Mouse (Mus musculus) hindbrain, embryonic 10.5 days (tissue): ENCODE results near the gene Rbm26. TPM values are rescaled to one million over a fixed set of nuclear protein-coding genes. Genes with fewer than 3 reads are reported as not detected.

Source experiments
- DNase-seq: peaks from one replicate; pipeline ENCODE4 v3.0.0-alpha.2; 2017; ENCODE audit warnings: low spot score
- H3K27ac ChIP-seq: fragments of 300-500 bp; sonication (generic); 2 replicates; pipeline ENCODE4 v1.5.1; 2016; ENCODE audit warnings: mild to moderate bottlenecking, moderate library complexity
- H3K27me3 ChIP-seq: fragments of 300-500 bp; sonication (generic); 2 replicates; pipeline ENCODE4 v1.6.1; 2016; ENCODE audit warnings: mild to moderate bottlenecking; ENCODE audit not compliant: poor library complexity, insufficient read depth, severe bottlenecking
- H3K36me3 ChIP-seq: fragments of 300-500 bp; sonication (generic); 2 replicates; pipeline ENCODE4 v1.6.1; 2016; ENCODE audit warnings: mild to moderate bottlenecking, moderate library complexity
- H3K4me1 ChIP-seq: fragments of 300-500 bp; sonication (generic); replicated peaks from 2 replicates; pipeline ENCODE4 v1.6.1; 2016; ENCODE audit warnings: mild to moderate bottlenecking
- H3K4me3 ChIP-seq: fragments of 300-500 bp; sonication (generic); 2 replicates; pipeline ENCODE4 v1.5.1; 2016; ENCODE audit warnings: mild to moderate bottlenecking, moderate library complexity
- H3K9me3 ChIP-seq: fragments of 300-500 bp; sonication (generic); 2 replicates; pipeline ENCODE4 v1.6.1; 2016; ENCODE audit warnings: mild to moderate bottlenecking, moderate library complexity
- WGBS: fragments of 180-500 bp; shearing (Covaris S2); methylation state at CpG from one replicate; pipeline ENCODE4 v1.1.7; 2016; 5-methylcytosine and 5-hydroxymethylcytosine counted together
- polyA plus RNA-seq: library from polyadenylated mRNA; unstranded; fragments of >200 nt; fragmentation: Nextera tagmentation; extraction: Ambion mirVana; gene quantifications from 2 replicates; pipeline ENCODE4 v1.2.1, GENCODE M21; 2016

Rbm26 gene
- polyA plus RNA-seq, 1 experiment from 2014 or later: 24.9 TPM

GRCm38 (mm10) chr14:105161334-105161733 lies 15.8 kb downstream of the Rbm26 start:
- 0 out of 2 replicates have a peak, but pooled peaks cover 4% of the 10 kb centered on the region for H3K4me1 ChIP-seq
- no peak overlapping the region for H3K4me3 ChIP-seq
- no peak for DNase-seq
- H3K27me3 ChIP-seq: no peaks in the 10 kb centered on the region
- 98% methylated on average over 1 of the region's 1 CpGs for WGBS
- no peak overlapping the region for H3K27ac ChIP-seq
- H3K9me3 ChIP-seq: no peaks in the 10 kb centered on the region
- H3K36me3 ChIP-seq: peaks cover 35% of the 10 kb centered on the region

DNA sequence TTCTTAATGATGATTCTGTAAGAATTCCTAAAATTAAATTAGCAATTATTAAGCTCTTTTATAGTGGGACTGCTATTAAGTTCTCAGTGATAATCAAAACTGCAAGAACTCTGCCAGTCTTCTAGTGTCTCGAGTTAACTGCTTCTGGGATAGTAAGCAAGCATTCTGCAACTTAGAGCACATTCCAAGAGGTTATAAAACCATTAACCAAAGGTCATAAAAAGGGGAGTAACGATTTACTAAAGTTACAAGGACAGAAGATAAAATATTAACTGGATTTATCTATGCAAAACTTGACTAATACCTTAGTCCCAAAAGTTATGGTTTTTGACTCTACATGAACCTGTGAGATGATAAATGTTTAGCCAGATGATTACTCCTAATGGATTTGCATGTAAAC lies 18.6 kb downstream of the Rbm26 start:
- DNase-seq: no peak
- no peaks in the 10 kb centered on the region for H3K27me3 ChIP-seq
- peaks cover 58% of the 10 kb centered on the region for H3K36me3 ChIP-seq
- no peak overlapping the region for H3K27ac ChIP-seq
- no peaks in the 10 kb centered on the region for H3K4me1 ChIP-seq
- H3K4me3 ChIP-seq: no peak overlapping the region
- WGBS: 89% methylated on average over 2 of the region's 2 CpGs
- no peaks in the 10 kb centered on the region for H3K9me3 ChIP-seq

DNA sequence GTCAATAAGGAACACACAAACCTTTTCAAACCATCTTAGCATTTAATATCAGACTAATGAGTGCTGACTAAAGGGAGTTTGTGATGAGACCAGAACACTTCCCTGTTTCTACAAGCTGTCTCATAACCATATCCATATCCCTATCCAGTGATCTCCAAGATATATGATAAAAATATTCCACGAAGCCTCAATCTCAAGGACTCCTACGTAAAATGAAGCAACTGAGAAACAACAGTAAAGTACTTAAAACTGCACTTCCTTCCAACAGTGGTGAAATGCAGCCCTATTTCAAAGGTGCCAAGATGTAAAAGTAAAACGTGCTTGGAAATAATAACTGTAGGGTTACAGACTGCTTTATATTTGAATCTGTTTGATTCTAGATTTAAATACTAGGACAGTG lies 43.1 kb downstream of the Rbm26 start:
- H3K36me3 ChIP-seq: peaks cover 55% of the 10 kb centered on the region
- no peaks in the 10 kb centered on the region for H3K4me1 ChIP-seq
- WGBS: 96% methylated on average over 3 of the region's 3 CpGs
- DNase-seq: no peak
- H3K9me3 ChIP-seq: no peaks in the 10 kb centered on the region
- no peaks in the 10 kb centered on the region for H3K27me3 ChIP-seq
- H3K27ac ChIP-seq: no peak overlapping the region
- H3K4me3 ChIP-seq: no peak overlapping the region

DNA sequence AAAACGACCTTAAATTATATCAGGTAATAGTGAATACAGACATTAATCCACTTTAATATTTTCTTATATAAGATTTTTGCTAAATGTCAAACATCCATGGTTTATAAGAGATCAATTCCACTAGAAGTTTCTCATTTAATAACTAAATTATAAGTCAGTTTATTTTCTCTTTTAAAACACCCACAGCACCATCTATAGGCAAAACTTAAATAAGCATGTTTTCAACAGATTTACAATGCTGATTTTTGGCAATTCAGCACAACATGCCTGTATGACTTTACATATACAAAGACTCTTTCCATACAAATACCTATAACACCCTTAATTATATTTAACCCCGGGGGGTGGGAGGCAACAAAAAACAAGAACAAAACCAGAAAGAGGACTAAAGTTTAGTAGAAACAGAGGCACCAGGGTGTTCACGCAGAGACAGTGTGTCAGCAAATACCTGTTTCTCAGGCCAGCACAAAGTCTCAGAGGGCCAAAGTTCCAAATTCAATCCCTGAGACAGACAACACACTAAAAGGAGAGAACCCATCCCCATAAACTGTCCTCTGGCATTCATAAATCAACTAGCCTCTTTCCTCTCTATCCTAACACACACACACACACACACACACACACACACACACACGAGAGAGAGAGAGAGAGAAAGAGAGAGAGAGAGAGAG lies 49.3 kb downstream of the Rbm26 start:
- no peak overlapping the region for H3K27ac ChIP-seq
- no peaks in the 10 kb centered on the region for H3K27me3 ChIP-seq
- H3K4me3 ChIP-seq: no peak overlapping the region
- H3K9me3 ChIP-seq: no peaks in the 10 kb centered on the region
- DNase-seq: no peak
- 80% methylated on average over 4 of the region's 4 CpGs for WGBS
- peaks cover 86% of the 10 kb centered on the region for H3K36me3 ChIP-seq
- H3K4me1 ChIP-seq: no peaks in the 10 kb centered on the region

- H3K36me3 ChIP-seq: peaks cover 92% of the 10 kb centered on the region
- H3K4me1 ChIP-seq: no peaks in the 10 kb centered on the region
- WGBS: 89% methylated on average over 9 of the region's 9 CpGs
- no peak for DNase-seq
- H3K27ac ChIP-seq: no peak overlapping the region
- no peaks in the 10 kb centered on the region for H3K9me3 ChIP-seq
- no peaks in the 10 kb centered on the region for H3K27me3 ChIP-seq
- no peak overlapping the region for H3K4me3 ChIP-seq
Observed at GRCm38 (mm10) chr14:105124513-105124912, 52.6 kb downstream of the Rbm26 start.

GRCm38 (mm10) chr14:105115402-105115801 lies 61.7 kb downstream of the Rbm26 start:
- Histone ChIP-seq H3K36me3 (peaks cover 61% of the 10 kb centered on the region), H3K27me3 (no peaks in the 10 kb centered on the region), H3K27ac (no peak overlapping the region), H3K9me3 (no peaks in the 10 kb centered on the region), H3K4me3 (no peak overlapping the region), H3K4me1 (no peaks in the 10 kb centered on the region)
- WGBS: 84% methylated on average over 2 of the region's 2 CpGs
- DNase-seq: no peak

DNA sequence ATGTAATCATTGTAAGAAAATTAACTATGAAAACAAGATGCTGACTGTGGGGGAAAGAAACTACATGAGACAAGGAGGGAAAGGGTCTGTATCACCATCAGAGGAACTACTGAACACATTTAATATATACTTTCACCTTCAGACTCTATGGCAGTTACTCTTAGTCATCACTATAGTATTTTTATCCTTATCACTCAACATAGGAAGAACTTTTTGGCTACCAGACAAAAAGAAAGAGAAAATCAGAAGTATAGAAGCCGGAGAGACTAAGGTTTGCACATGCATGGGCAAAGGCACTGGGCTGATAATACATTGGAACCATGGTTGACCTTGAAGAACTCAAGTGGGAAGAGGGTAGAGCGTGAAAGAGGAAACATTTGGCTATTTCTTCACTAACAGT lies 70.9 kb downstream of the Rbm26 start:
- no peak overlapping the region for H3K4me3 ChIP-seq
- no peak for DNase-seq
- peaks cover 30% of the 10 kb centered on the region for H3K36me3 ChIP-seq
- 96% methylated on average over 2 of the region's 2 CpGs for WGBS
- no peaks in the 10 kb centered on the region for H3K9me3 ChIP-seq
- H3K4me1 ChIP-seq: no peaks in the 10 kb centered on the region
- H3K27ac ChIP-seq: no peak overlapping the region
- H3K27me3 ChIP-seq: no peaks in the 10 kb centered on the region

DNA sequence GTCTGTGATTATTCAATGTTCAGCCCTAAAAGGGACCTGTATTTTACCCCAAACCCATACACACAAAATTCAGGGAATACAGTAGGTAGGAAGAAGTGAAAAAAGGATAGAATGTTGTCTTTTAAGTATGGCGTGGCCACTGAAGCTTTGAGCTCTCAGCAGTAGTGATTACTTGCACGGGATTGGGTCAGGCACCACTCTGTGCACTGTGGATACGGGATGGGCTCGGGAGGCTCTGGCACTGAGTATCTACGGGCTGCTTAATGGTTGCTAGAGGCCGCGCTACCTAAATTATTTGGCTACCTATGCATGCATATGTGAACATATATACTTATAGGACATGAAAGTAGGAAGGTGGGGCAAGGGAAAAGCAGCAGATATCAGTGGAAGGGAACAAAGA lies 78.3 kb downstream of the Rbm26 start:
- WGBS: 83% methylated on average over 7 of the region's 7 CpGs
- Histone ChIP-seq H3K4me1 (no peaks in the 10 kb centered on the region), H3K36me3 (peaks cover 3% of the 10 kb centered on the region; the same call in 1 of the 2 replicates), H3K9me3 (no peaks in the 10 kb centered on the region), H3K4me3 (no peak overlapping the region), H3K27me3 (no peaks in the 10 kb centered on the region), H3K27ac (no peak overlapping the region)
- no peak for DNase-seq

- Histone ChIP-seq H3K4me3 (no peak overlapping the region), H3K4me1 (no peaks in the 10 kb centered on the region), H3K27ac (no peak overlapping the region), H3K36me3 (no peaks in the 10 kb centered on the region), H3K9me3 (no peaks in the 10 kb centered on the region), H3K27me3 (no peaks in the 10 kb centered on the region)
- no peak for DNase-seq
- WGBS: 60% methylated on average over 3 of the region's 3 CpGs
Observed at GRCm38 (mm10) chr14:105096221-105096620, 80.9 kb downstream of the Rbm26 start.

- Histone ChIP-seq H3K27ac (no peak overlapping the region), H3K9me3 (no peaks in the 10 kb centered on the region), H3K4me1 (0 out of 2 replicates have a peak, but pooled peaks cover 4% of the 10 kb centered on the region), H3K36me3 (no peaks in the 10 kb centered on the region), H3K27me3 (no peaks in the 10 kb centered on the region), H3K4me3 (no peak overlapping the region)
- DNase-seq: no peak
- 89% methylated on average over 4 of the region's 4 CpGs for WGBS
Observed at GRCm38 (mm10) chr14:105087001-105087400, 90.1 kb downstream of the Rbm26 start.

- no peak overlapping the region for H3K4me3 ChIP-seq
- no peaks in the 10 kb centered on the region for H3K27me3 ChIP-seq
- H3K36me3 ChIP-seq: no peaks in the 10 kb centered on the region
- WGBS: 76% methylated on average over 7 of the region's 7 CpGs
- no peak for DNase-seq
- H3K27ac ChIP-seq: no peak overlapping the region
- 0 out of 2 replicates have a peak, but pooled peaks cover 4% of the 10 kb centered on the region for H3K4me1 ChIP-seq
- no peaks in the 10 kb centered on the region for H3K9me3 ChIP-seq
Observed at GRCm38 (mm10) chr14:105085332-105085993, 91.7 kb downstream of the Rbm26 start.

DNA sequence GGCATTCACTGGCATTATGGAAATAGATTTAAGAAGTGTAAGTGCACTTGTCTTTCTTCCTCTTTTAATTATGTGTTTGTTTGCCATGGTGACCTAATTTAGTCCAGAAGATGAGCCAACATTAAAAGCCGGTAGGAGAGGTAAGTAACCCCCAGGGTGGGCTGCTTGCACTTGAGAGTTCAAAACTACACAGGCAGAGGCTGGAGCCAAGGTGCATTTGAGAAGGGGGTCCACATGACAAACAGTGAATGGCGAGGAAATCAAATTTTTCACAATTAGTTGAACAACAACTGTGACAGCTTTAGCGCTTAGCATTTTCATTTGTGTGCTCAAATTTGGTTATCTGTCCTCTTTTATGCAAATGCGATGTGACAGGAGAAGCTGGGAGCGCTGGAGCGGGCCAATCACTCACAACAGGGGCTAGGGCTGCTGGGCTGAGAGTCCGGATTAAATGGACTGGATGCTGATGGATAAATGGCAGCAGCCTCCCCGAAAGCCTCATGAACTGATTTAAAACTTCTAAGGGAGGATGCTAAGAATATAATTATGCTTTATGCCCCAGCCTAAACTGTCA lies 92.3 kb downstream of the Rbm26 start:
- Histone ChIP-seq H3K4me1 (0 out of 2 replicates have a peak, but pooled peaks cover 4% of the 10 kb centered on the region), H3K27ac (no peak overlapping the region), H3K4me3 (no peak overlapping the region), H3K36me3 (no peaks in the 10 kb centered on the region), H3K9me3 (no peaks in the 10 kb centered on the region), H3K27me3 (no peaks in the 10 kb centered on the region)
- DNase-seq: no peak
- WGBS: 67% methylated on average over 8 of the region's 8 CpGs

DNA sequence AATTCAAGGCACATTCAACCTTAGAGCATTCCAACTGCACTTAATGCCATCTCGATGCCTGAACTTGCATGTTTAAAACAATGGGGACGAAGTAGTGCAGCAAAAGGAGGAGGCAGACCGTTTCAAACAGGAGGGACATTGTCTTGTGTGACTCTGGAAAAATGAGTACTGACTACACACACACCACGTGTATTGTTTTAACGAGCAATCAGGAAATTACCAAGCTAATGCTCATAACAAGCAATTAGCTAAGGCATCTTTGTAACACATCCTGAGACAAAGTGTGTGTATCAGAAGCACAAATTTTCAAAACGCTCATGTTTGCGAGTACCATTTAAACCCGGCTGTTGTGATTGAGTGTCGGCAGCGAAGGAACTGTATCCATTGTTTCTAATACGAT lies 93.0 kb downstream of the Rbm26 start:
- DNase-seq: no peak
- Histone ChIP-seq H3K27me3 (no peaks in the 10 kb centered on the region), H3K4me3 (no peak overlapping the region), H3K9me3 (no peaks in the 10 kb centered on the region), H3K4me1 (0 out of 2 replicates have a peak, but pooled peaks cover 4% of the 10 kb centered on the region), H3K27ac (no peak overlapping the region), H3K36me3 (no peaks in the 10 kb centered on the region)
- WGBS: 91% methylated on average over 11 of the region's 11 CpGs
